Mouse (Mus musculus): ENCODE data around the gene Gadd45g.
"Not testable (repeated sequence)": the region's sequence is repeated elsewhere in the genome, so short reads cannot be mapped to it uniquely, and the experiment has no call there.

The Gadd45g gene

DNA sequence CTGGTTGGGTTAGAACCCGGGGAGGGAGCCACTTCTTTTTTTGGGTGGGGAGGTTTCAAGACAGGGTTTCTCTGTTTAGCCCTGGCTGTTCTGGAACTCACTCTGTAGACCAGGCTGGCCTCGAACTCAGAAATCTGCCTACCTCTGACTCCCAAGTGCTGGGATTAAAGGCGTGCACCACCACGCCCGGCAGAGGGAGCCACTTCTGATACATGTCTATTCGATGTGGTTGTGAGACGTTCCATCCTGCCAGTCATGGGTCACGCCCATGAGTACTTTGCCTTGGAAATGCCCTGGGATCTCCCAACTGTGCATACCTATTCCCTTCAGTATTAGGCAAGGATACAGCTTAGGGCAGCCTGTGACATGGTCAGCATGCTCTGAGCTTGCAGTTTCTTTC is 12.5 kb upstream of the Gadd45g start:
- not testable (repeated sequence) for DNase-seq (ENCODE audit: low spot score in 2 of 2)

DNA sequence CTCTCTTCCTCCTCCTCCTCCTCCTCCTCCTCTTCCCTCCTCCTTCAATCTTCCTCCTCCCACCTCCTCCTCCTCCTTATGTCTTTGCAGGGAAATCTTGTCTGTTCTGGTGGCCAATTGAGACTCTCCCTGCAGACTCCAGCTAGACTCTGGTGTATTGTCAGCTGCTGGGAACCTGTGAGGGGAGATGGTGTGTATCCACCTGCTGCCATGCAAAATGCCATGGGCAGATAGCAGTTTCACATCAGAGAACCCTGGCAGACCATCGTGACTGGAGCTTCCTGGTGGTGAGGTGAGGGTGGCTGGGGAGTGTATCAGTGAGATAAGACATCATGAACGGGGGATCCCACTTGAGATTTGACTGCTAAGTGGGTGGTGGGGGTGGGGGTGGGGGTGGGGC is 12.0 kb upstream of the Gadd45g start:
- no peak for DNase-seq (ENCODE audit: low spot score in 2 of 2)

DNA sequence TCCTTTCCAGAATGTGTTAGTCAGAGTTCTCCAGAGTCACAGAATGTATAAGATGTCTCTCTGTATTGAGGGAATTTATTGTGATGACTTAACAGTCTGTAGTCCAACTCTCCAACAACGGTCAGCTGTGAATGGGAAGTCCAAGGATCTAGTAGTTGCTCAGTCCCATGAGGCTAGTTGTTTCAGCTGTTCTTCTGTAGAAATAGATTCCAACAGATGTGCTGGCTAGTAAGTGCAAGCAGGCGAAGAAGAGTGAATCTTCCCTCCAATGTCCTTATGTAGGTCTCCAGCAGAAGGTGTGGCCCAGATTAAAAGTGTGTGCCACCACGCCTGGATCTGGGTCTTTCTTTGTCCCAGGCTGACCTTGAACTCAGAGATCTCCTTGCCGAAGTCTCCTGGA is 11.3 kb upstream of the Gadd45g start:
- DNase-seq (ENCODE audit: low spot score in 2 of 2): not testable (repeated sequence)

DNA sequence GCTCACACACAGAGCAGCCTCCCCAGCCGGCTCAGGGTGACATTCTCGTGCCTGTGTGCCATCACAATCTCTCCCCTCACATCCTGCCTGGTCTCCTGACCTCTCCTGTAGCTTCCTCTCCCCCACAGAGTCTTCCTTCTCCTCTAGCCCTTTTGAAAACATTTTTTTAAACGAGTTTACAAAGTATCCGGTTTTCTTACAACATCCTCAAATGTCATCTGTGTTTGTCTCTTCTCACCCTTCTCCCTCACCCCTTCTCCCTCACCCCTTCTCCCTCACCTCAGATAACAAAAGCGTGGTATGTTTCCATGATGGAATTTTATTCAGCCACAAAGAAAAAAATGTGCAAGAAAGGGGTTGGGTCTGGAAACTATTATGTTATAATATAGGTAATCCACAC is 9.1 kb upstream of the Gadd45g start:
- DNase-seq (ENCODE audit: low spot score in 2 of 2): no peak

DNA sequence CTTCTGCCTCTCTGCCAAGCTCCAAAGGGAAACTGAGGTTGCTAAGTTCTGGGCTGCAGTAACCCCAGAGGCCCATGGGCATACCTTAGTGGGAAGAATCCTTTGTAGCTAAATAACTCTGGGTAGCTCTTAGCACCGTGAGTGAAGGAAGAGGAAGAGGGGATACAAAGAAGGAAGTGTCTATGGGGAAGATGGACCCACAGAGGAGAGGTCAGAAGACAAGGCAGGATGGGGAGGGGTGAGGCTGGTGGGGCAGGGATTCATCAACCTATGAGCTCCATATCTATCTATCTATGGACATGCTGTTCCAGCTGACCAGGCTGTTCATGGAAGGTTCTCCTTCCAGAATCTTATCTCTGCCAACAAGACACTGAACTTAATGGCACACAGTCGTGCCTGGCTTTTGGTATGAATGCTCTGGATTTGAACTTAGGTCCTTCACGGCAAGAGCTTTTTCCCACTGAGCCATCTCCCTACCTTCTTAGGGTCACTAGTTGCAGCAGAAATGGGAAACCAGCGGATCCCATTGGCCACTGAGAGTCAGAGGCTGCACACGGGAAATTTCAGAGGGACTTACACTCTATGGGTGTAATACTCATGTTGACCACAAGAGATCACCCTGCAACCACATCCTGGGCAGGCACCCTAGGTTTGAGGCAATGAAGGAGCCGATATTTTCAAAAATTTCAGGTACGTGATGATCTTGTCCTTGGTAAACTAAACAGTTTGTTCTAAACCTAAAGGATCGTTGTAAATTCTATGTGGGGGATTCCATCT is 7.0 kb upstream of the Gadd45g start:
- peak in 1 of 2 experiments; percentile 45 for DNase-seq (ENCODE audit: low spot score in 2 of 2)

DNA sequence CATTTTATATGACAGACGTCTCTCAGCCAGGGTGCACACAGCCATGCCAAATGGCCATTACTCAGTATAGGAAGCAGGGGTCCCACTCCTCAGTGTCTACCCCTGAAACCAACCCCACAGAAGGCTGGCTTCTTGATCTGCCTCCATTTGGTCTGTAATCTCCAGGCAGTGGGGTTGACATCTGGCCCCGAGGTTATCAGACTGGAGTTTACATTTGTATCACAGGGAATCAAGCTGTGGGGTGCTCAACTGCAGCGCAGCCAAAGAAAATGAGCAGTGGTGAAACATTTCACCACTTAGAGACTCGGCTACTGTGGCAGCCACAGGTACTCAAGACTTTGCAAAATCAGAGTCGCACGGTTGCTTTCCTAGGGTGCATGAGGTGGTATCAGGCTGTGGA is 5.8 kb upstream of the Gadd45g start:
- no peak for DNase-seq (ENCODE audit: low spot score in 2 of 2)

GRCm38 (mm10) chr13:51841541-51842115 is 4.8 kb upstream of the Gadd45g start:
- no peak for DNase-seq (ENCODE audit: low spot score in 2 of 2)

DNA sequence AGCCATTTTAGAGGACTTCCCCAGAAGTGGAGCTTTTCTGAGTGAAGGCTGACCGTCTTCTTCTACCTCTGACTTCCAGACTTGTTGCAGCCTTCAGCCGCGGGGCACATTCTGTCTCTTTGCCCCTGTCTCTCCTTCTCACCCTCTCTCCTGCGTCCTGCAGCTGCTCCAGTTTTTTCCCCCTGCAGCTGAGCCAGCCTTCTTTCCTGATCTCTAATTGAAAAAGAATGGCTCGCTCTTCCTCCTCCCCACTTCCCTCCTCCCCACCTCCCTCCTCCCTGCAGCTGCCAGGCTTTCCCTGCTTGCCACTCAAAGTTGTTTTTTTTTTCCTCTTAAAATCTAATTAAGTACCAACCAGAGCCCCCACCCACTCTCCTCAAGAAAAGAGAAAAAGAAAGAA is 4.3 kb upstream of the Gadd45g start:
- DNase-seq (ENCODE audit: low spot score in 2 of 2): no peak

DNA sequence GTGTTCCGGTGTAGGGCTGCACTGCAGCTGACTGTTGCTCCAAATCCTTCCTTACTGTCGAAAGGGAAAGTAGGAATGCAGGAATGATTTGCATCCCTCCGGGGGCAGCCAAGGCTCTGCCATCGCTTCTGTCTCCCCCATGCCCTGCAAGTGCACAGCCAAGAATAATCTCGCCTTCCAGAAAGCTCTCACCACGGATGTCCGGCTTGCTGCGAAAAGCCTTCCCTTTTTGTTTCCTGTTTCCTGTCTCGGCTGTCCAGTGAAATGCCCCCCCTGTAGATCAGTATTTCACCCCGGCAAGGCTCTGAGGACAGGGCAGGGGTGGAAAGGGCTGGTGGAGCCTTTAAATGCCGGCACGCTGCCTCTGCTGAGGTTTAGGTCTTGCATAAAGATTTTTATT is 3.7 kb upstream of the Gadd45g start:
- no peak for DNase-seq (ENCODE audit: low spot score in 2 of 2)

GRCm38 (mm10) chr13:51843298-51843697 is 3.2 kb upstream of the Gadd45g start:
- no peak for DNase-seq (ENCODE audit: low spot score in 2 of 2)

DNA sequence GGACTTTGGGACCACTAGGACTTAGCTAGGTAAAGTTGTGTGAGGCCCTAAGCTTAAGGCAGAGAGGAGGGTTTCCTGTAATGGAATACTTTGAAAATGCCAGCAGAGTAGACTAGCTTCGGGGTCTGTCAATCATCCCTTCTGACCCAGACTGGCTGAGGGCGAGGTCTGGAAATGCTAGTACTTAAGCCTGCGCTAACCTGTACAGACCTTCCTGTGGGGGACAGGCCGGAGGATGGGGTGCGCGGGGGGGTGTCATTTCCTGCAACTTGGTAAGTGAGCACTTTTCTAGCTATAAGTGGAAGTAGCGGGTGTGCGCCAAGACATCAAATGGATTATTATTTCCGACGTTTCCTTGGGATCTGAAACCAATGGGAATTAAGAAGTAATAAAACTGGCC is 2.4 kb upstream of the Gadd45g start:
- no peak for DNase-seq (ENCODE audit: low spot score in 2 of 2)

- peak; percentile 60 to 67 for DNase-seq (ENCODE audit: low spot score in 2 of 2)
Measured at GRCm38 (mm10) chr13:51844661-51845060, 1.8 kb upstream of the Gadd45g start.

- DNase-seq (ENCODE audit: low spot score in 2 of 2): peak in 1 of 2 experiments; percentile 43
Measured at GRCm38 (mm10) chr13:51845072-51845471, 1.4 kb upstream of the Gadd45g start.

DNA sequence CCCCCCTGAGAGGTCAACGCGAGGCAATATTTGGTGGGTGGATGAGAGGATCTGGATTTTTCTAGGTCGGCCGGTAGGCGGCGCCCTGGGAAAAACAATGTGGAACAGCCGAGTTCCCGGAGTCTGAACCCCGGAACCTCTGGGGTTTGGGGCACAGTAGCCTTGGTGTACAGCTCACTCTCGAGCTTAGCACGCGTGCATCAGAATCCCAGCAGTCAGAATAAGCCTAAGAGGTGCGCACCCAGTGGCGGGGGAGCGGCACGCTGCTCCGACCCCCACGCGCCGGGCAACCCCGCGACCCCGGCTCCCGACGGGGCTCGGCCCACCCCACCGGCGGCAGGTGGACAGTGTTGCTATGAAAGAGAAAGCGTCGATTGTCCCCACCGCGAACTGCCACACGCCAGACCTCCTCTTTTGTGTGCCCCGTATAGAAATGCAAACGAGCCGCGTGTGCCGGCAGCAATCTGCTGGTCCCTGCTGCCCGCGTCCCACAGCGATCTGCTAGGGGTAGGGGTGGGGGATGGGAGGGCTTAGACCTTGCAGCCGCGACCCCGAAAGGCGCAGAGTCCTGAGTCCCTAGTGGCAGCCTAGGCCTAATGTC is 787 bp upstream of the Gadd45g start:
- peak; percentile 73 to 82 for DNase-seq (ENCODE audit: low spot score in 2 of 2)

DNA sequence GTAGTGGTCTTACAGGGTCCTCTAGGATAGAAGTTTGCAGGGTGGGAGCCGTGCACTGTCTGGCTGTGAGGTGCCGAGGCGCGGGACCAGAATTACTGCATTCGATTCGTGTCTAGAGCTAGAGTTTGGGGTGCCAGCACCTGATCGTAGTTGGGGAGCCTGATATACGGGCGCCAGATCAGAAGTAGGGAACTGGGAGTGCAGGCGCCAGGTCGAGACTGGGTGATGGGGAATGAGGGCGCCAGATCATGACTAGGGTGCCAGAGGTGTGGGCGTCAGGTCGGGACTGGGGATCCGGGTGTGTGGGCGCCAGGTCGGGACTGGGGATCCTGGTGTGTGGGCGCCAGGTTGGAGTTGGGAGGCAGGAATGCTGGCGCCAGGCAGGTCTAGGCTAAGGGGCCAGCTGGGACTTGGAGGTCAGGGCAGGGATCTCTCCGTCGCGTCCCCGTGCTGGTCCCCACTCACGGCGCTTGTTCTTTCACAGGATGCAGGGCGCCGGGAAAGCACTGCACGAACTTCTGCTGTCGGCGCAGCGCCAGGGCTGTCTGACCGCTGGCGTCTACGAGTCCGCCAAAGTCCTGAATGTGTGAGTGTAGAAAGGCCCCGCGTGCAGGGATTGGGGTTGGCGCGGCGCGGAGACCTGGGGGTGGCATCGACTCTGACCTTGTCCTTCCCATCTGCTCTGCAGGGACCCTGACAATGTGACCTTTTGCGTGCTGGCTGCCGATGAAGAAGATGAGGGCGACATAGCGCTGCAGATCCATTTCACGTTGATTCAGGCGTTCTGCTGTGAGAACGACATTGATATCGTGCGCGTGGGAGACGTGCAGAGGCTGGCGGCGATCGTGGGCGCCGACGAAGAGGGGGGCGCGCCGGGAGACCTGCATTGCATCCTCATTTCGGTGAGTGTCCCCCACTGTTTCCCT is 653 bp downstream of the Gadd45g start:
- DNase-seq (ENCODE audit: low spot score in 2 of 2): peak; percentile 72

DNA sequence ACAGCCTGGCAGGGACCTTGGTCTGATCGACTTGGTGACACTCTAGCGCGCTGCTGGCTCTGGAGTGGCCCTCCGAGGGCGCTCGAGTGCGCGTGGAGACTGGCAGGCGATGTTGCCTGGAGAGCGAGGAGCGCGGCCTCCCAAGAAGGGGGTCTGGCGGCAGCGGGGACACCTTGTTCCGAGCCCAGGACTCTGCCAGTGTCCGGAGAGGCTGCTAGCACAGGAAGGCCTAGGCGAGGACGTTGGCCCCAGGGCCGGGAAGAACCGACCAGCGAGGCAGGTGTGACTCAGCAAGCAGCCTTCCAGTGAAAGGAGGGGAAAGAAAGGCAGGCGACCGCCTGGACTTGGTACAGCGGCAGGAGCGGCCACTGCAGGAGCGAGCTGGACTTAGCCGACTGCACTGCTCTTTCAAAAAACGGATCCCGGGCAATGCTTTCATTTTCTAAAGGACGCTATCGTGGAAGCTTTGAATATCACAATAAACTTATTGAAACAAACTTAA is 1.6 kb downstream of the Gadd45g start:
- DNase-seq (ENCODE audit: low spot score in 2 of 2): peak; percentile 80 to 84

- DNase-seq (ENCODE audit: low spot score in 2 of 2): peak; percentile 65 to 84
Measured at GRCm38 (mm10) chr13:51848481-51849240, 2.2 kb downstream of the Gadd45g start.

- DNase-seq (ENCODE audit: low spot score in 2 of 2): no peak
Measured at GRCm38 (mm10) chr13:51849241-51850033, 3.0 kb downstream of the Gadd45g start.

DNA sequence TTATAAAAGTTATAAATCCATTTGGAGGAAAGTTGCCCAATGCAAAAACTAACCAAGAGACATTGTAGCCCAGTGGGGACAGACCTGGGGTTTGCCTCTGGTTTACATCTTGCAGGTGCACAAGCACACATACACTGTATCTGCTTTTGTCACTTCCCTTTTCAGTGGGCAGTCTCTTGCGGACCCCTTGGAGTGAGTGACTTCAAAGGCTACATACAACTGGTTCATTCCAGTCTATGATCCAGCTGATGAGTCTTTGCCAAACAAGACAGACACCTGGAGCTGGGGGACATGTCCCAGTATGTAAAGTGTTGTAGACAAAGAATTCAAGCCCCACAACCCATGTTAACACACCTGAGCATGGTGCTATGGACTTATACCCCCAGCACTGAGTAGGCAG is 4.1 kb downstream of the Gadd45g start:
- no peak for DNase-seq (ENCODE audit: low spot score in 2 of 2)

- no peak for DNase-seq (ENCODE audit: low spot score in 2 of 2)
Measured at GRCm38 (mm10) chr13:51852560-51853190, 6.2 kb downstream of the Gadd45g start.

Measured in frontal cortex, postnatal 36 days (tissue).